Mouse (Mus musculus) yolk sac, embryonic 10.5 days (tissue): ENCODE measurements around the gene Olfr345.

Source experiments
- DNase-seq: peaks from one replicate; pipeline ENCODE4 v3.0.0-alpha.2; 2017; ENCODE audit warnings: low spot score

Gene Olfr345

DNA sequence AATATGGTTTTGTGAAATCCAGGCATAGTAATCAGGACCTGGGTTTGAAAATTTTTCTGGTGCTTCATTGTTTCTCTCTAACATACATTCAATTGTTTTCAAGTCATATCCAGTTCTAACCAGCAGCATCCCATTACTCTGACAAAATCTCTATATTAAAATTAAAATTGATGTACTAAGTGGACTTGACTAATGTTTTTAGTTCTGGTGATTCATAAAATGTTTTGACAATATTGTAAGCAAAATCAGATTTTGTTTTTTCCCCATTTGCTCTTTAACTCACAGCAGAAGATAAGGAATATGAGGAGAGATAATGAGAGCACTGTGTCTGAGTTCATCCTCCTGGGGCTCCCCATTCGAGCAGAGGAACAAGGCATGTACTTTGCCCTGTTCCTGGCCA lies at the start of gene Olfr345:
Gene Olfr345 (plus strand): TSS at position 301 of the 400 bp plus-strand sequence.
- DNase-seq = no peak

DNA sequence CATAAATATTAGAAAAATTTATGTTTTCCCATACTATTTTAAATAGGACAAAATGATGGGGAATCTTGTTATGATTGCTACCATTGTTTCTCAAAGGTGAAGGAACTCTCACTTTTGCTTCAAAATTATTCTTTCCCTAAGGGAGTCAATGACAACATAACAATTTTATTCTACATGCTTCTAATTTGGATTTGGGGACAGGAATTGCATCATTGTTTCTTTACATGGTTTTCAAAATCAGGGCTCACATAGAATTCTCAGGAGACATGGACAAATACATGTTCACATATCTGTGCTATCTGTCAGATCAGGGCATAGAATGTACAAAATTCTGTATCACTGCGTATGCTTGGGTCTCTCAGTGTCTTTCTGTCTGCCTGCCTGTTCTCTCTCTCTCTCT lies 45.6 kb downstream of the Olfr345 start, which contains the start of gene Olfr346:
Gene Olfr346 (plus strand): TSS at position 301 of the 400 bp plus-strand sequence.
- DNase-seq = no peak
